Comparison of ENCODE assay signal across 9 mouse cellular contexts in genomic region chr3:88245811-88246210, GRCm38 (mm10). TPM values are rescaled to one million over a fixed set of nuclear protein-coding genes. Genes with fewer than 3 reads are reported as not detected.
DNase-seq lines count a peak whose midpoint lies in the region; ATAC-seq and TF ChIP-seq lines count a peak whose summit lies in the region.
"Had no signal": no experiment of that assay in that cellular context is flagged by ENCODE, and none has a peak within 500 bp of the region (broad histone marks: within the 10 kb centered on the region; RNA-seq: fewer than 3 reads in every experiment).

No protein-coding gene starts in this region.

- peak; percentile 78 for TF ChIP-seq CTCF in midbrain, postnatal 0 days (IDR thresholded peaks at IDR 0.05)

- no peaks in the 10 kb centered on the region for H3K9me3 ChIP-seq in hindbrain, embryonic 10.5 days
- no peaks in the 10 kb centered on the region for H3K9me3 ChIP-seq in hindbrain, embryonic 13.5 days
- no peaks in the 10 kb centered on the region for H3K9me3 ChIP-seq in midbrain, postnatal 0 days (ENCODE audit: low read length)

- no peak overlapping the region for H3K4me3 ChIP-seq in hindbrain, embryonic 10.5 days
- H3K4me3 ChIP-seq in hindbrain, embryonic 13.5 days: no peak overlapping the region
- no peak overlapping the region for H3K4me3 ChIP-seq in midbrain, postnatal 0 days (ENCODE audit: low read depth, low read length)

- no peak for ATAC-seq in hindbrain, embryonic 13.5 days (ENCODE audit: low FRiP score)
- ATAC-seq in granulocyte monocyte progenitor cell, adult 5-6 weeks (replicated peaks; ENCODE audit: poor library complexity, severe bottlenecking): peak; percentile 65
- ATAC-seq in midbrain, postnatal 0 days (ENCODE audit: low FRiP score): no peak

- H3K9ac ChIP-seq in hindbrain, embryonic 13.5 days: no peak overlapping the region; the same call in 1 of the 2 replicates
- H3K9ac ChIP-seq in midbrain, postnatal 0 days (replicated peaks; ENCODE audit: low read length, poor library complexity, severe bottlenecking): no peak overlapping the region

- no peaks in the 10 kb centered on the region for H3K36me3 ChIP-seq in hindbrain, embryonic 10.5 days
- no peaks in the 10 kb centered on the region for H3K36me3 ChIP-seq in hindbrain, embryonic 13.5 days
- H3K36me3 ChIP-seq in midbrain, postnatal 0 days (ENCODE audit: insufficient read depth, low read length): no peaks in the 10 kb centered on the region

- no peak overlapping the region for H3K4me2 ChIP-seq in hindbrain, embryonic 13.5 days
- H3K4me2 ChIP-seq in midbrain, postnatal 0 days (ENCODE audit: low read depth, low read length, poor library complexity, severe bottlenecking): no peak overlapping the region

- peak; percentile 68 for DNase-seq in hindbrain, embryonic 10.5 days (ENCODE audit: low spot score)
- DNase-seq in MN1 (ENCODE audit: low spot score): peak; percentile 83
- peak; percentile 68 for DNase-seq in cerebellum, adult 8-10 months
- DNase-seq in layer of hippocampus, postnatal 25 days (ENCODE audit: extremely low spot score in 1 of 2, low spot score in 1 of 2): peak; percentile 79 to 89
- peak; percentile 71 for DNase-seq in midbrain, postnatal 0 days (ENCODE audit: low spot score)
- peak; percentile 91 for DNase-seq in testis, postnatal 10 days (ENCODE audit: low spot score)

- H3K4me1 ChIP-seq in hindbrain, embryonic 10.5 days (replicated peaks): peaks cover 53% of the 10 kb centered on the region
- H3K4me1 ChIP-seq in hindbrain, embryonic 13.5 days (replicated peaks): peaks cover 34% of the 10 kb centered on the region
- H3K4me1 ChIP-seq in midbrain, postnatal 0 days (ENCODE audit: insufficient read depth, low read length): no peaks in the 10 kb centered on the region

- peaks cover 78% of the 10 kb centered on the region for H3K27me3 ChIP-seq in hindbrain, embryonic 10.5 days (ENCODE audit: insufficient read depth, poor library complexity, severe bottlenecking)
- H3K27me3 ChIP-seq in hindbrain, embryonic 13.5 days: peaks cover 33% of the 10 kb centered on the region
- H3K27me3 ChIP-seq in midbrain, postnatal 0 days (ENCODE audit: insufficient read depth, low read length): peaks cover 18% of the 10 kb centered on the region

- H3K27ac ChIP-seq in hindbrain, embryonic 10.5 days: no peak overlapping the region
- no peak overlapping the region for H3K27ac ChIP-seq in hindbrain, embryonic 13.5 days
- no peak overlapping the region for H3K27ac ChIP-seq in midbrain, postnatal 0 days (ENCODE audit: low read depth, low read length)
- H3K27ac ChIP-seq: macrophage had no signal

- WGBS in hindbrain, embryonic 10.5 days: 22% methylated on average over 13 of the region's 13 CpGs
- WGBS in hindbrain, embryonic 13.5 days: 19% methylated on average over 13 of the region's 13 CpGs
- 20% methylated on average over 13 of the region's 13 CpGs for WGBS in midbrain, postnatal 0 days

RNA-seq across cellular contexts. Expression of gene Rhbg, which starts 8.7 kb away (rescaled TPM):
- not detected in 2 replicates for polyA plus RNA-seq in hindbrain, embryonic 10.5 days (2016; fragmentation: Nextera tagmentation; extraction: Ambion mirVana)
- 0.22 and 0.32 TPM in 2 replicates for polyA plus RNA-seq in hindbrain, embryonic 13.5 days (2015; fragmentation: Nextera tagmentation; extraction: Ambion mirVana)
- not detected in 2 replicates for total RNA-seq in granulocyte monocyte progenitor cell, adult 5-6 weeks (2014; fragmentation: Nextera tagmentation)
- not detected in 2 replicates for total RNA-seq in granulocyte monocyte progenitor cell, adult 5-6 weeks (2017)
- not detected for total RNA-seq in layer of hippocampus, postnatal 25 days (2021)
- 0.94 and 1.0 TPM in 2 replicates for total RNA-seq in midbrain, postnatal 0 days (2014; rRNA removed)
- 0.21 and 0.41 TPM in 2 replicates for polyA plus RNA-seq in midbrain, postnatal 0 days (2015; fragmentation: Nextera tagmentation; extraction: Ambion mirVana)
- polyA plus RNA-seq: macrophage had no signal

RNA-seq across cellular contexts. Expression of gene Gm38392, which starts 41.2 kb away (rescaled TPM):
- not detected in 2 replicates for polyA plus RNA-seq in hindbrain, embryonic 10.5 days (2016; fragmentation: Nextera tagmentation; extraction: Ambion mirVana)
- polyA plus RNA-seq in hindbrain, embryonic 13.5 days (2015; fragmentation: Nextera tagmentation; extraction: Ambion mirVana): 0.29 and 0.70 TPM in 2 replicates
- total RNA-seq in granulocyte monocyte progenitor cell, adult 5-6 weeks (2014; fragmentation: Nextera tagmentation): not detected in 2 replicates
- total RNA-seq in granulocyte monocyte progenitor cell, adult 5-6 weeks (2017): not detected in 2 replicates
- total RNA-seq in layer of hippocampus, postnatal 25 days (2021): not detected
- not detected in 2 replicates for total RNA-seq in midbrain, postnatal 0 days (2014; rRNA removed)
- 0.20 and 0.21 TPM in 2 replicates for polyA plus RNA-seq in midbrain, postnatal 0 days (2015; fragmentation: Nextera tagmentation; extraction: Ambion mirVana)
- polyA plus RNA-seq: macrophage had no signal

RNA-seq across cellular contexts. Expression of gene Tsacc, which starts 51.0 kb away (rescaled TPM):
- polyA plus RNA-seq in hindbrain, embryonic 10.5 days (2016; fragmentation: Nextera tagmentation; extraction: Ambion mirVana): 14.4 and 15.4 TPM in 2 replicates
- 10.9 and 12.0 TPM in 2 replicates for polyA plus RNA-seq in hindbrain, embryonic 13.5 days (2015; fragmentation: Nextera tagmentation; extraction: Ambion mirVana)
- 13.8 and 19.0 TPM in 2 replicates for total RNA-seq in granulocyte monocyte progenitor cell, adult 5-6 weeks (2014; fragmentation: Nextera tagmentation)
- total RNA-seq in granulocyte monocyte progenitor cell, adult 5-6 weeks (2017): 7.5 and 10.0 TPM in 2 replicates
- 10 to 100 TPM in 1 of 2 experiments, 1 to 10 TPM in 1; 3.2 to 10.5 TPM for total RNA-seq in layer of hippocampus, postnatal 25 days (2021)
- total RNA-seq in midbrain, postnatal 0 days (2014; rRNA removed): 6.2 TPM in 1 of 2 replicates, not detected in the other
- polyA plus RNA-seq in midbrain, postnatal 0 days (2015; fragmentation: Nextera tagmentation; extraction: Ambion mirVana): 5.2 and 7.9 TPM in 2 replicates

RNA-seq across cellular contexts. Expression of gene Cct3, which starts 51.1 kb away (rescaled TPM):
- polyA plus RNA-seq in hindbrain, embryonic 10.5 days (2016; fragmentation: Nextera tagmentation; extraction: Ambion mirVana): 755 and 805 TPM in 2 replicates
- 495 and 508 TPM in 2 replicates for polyA plus RNA-seq in hindbrain, embryonic 13.5 days (2015; fragmentation: Nextera tagmentation; extraction: Ambion mirVana)
- 499 and 506 TPM in 2 replicates for total RNA-seq in granulocyte monocyte progenitor cell, adult 5-6 weeks (2014; fragmentation: Nextera tagmentation)
- 381 TPM in 2 replicates for total RNA-seq in granulocyte monocyte progenitor cell, adult 5-6 weeks (2017)
- total RNA-seq in layer of hippocampus, postnatal 25 days (2021): 100 to 1,000 TPM; 165 to 199 TPM
- total RNA-seq in midbrain, postnatal 0 days (2014; rRNA removed): 253 and 273 TPM in 2 replicates
- 372 and 391 TPM in 2 replicates for polyA plus RNA-seq in midbrain, postnatal 0 days (2015; fragmentation: Nextera tagmentation; extraction: Ambion mirVana)
